Mouse (Mus musculus): ENCODE results near the gene Il2ra. TPM values are rescaled to one million over a fixed set of nuclear protein-coding genes. Genes with fewer than 3 reads are reported as not detected.
A peak's percentile ranks its signal among the peaks of the same experiment; 100 is the strongest.

Il2ra gene
- polyA plus RNA-seq, 1 experiment from 2014 or later: 0.23 TPM

DNA sequence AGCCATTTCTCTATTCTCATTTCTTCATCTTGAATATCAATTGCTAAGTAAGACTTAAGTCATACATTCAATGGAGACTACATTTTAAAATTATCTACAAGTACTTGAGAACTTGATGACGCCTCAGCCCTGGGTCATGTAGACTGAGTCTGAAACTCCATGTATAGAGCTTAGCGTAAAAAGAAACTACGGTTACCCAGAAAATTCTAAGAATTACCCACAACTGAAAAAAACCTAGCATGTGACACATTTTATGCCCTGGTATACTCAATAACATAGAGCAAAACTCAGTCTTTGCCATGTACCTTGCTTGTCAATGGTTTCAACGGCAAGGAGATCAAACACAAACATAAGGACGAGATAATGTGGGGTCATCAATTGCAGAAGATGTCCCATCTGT lies 16.7 kb upstream of the Il2ra start, which contains the start of gene Gm17490:
TSS of gene Gm17490 (minus strand) at position 375 of the 400 bp plus-strand sequence.
- H3K4me1 ChIP-seq (ENCODE audit: insufficient read depth): no peaks in the 10 kb centered on the region
- TF ChIP-seq EP300 (IDR thresholded peaks at IDR 0.05; ENCODE audit: low read depth) (no peak), CTCF (IDR thresholded peaks at IDR 0.05; ENCODE audit: low read depth) (no peak)
- WGBS (ENCODE audit: insufficient replicate concordance): 82% methylated on average over 5 of the region's 5 CpGs

DNA sequence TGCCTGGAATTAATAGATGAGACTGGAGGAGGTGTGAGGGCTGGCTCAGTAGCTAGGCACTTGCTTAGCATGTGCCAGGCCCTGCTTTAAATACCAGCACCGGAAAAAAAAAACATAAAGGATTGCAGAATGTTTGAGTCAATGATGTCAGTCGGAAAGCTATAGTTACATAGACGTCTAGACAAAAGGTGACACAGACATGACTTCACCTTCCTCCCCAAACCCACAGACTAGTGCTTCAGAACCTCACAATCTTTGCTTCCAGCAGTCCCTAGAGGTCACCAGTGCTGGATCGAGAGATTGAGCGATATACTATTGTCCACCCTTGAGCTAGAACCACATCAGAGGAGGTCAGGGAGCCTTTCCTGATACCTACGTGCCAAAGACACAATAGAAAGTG lies 7.6 kb upstream of the Il2ra start:
- Histone ChIP-seq H3K4me1 (ENCODE audit: insufficient read depth) (no peaks in the 10 kb centered on the region), H3K4me2 (ENCODE audit: low read depth, low read length) (no peak overlapping the region), H3K9ac (replicated peaks) (no peak overlapping the region), H3K27ac (ENCODE audit: low read depth) (peak overlapping the region; percentile 78), H3K4me3 (ENCODE audit: low read depth, low read length) (no peak overlapping the region), H3K9me3 (ENCODE audit: low read length) (no peaks in the 10 kb centered on the region), H3K27me3 (ENCODE audit: insufficient read depth, low read length) (no peaks in the 10 kb centered on the region), H3K36me3 (replicated peaks; ENCODE audit: insufficient read depth, low read length) (no peaks in the 10 kb centered on the region)
- ATAC-seq (no peak), DNase-seq (no peak)
- 81% methylated on average over 6 of the region's 6 CpGs for WGBS (ENCODE audit: insufficient replicate concordance)
- no peak for TF ChIP-seq CTCF (IDR thresholded peaks at IDR 0.05; ENCODE audit: low read depth)
- TF ChIP-seq EP300 (IDR thresholded peaks at IDR 0.05; ENCODE audit: low read depth): no peak

More for the DNA sequence above, 16.7 kb upstream of the Il2ra start, which contains the start of gene Gm17490:
- Histone ChIP-seq H3K4me2 (ENCODE audit: low read depth, low read length) (no peak within 1 kb of the TSS), H3K9ac (replicated peaks) (no peak within 1 kb of the TSS), H3K36me3 (replicated peaks; ENCODE audit: insufficient read depth, low read length) (no peaks in the 10 kb centered on the region), H3K27ac (ENCODE audit: low read depth) (no peak within 1 kb of the TSS), H3K4me3 (ENCODE audit: low read depth, low read length) (no peak within 1 kb of the TSS), H3K9me3 (ENCODE audit: low read length) (no peaks in the 10 kb centered on the region), H3K27me3 (ENCODE audit: insufficient read depth, low read length) (no peaks in the 10 kb centered on the region)
- ATAC-seq (no peak), DNase-seq (no peak)

DNA sequence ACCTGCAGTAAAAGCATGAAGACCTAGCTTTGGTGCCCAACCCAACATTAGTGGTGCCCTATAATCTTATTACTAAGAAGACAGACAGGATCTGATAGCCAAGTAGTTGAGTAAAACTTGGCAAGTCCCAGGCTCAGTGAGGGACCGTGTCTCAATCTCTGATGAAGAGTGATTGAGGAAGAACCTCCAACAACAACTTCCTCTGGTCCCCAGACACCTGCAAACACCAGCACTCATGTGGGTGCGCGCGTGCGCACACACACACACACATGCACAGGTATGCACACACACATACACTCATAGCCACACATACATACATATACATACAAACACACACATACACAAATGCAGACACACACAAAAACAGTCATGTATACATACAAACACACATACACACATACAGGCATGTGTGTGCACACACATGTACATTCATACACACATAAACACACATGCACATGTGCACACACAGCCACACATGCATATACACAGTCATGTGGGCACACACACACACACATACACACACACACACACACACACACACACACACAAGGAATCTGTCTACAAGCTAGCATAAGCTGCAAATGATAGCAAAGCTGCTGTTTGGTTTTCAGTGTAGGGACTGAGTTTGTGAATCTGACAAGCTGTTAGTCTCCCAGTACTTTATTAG lies 7.0 kb upstream of the Il2ra start:
- ATAC-seq: peak; percentile 10; the same call in 1 of the 2 replicates
- no peaks in the 10 kb centered on the region for H3K4me1 ChIP-seq (ENCODE audit: insufficient read depth)
- H3K36me3 ChIP-seq (replicated peaks; ENCODE audit: insufficient read depth, low read length): no peaks in the 10 kb centered on the region
- H3K4me3 ChIP-seq (ENCODE audit: low read depth, low read length): no peak overlapping the region
- H3K9ac ChIP-seq (replicated peaks): no peak overlapping the region
- DNase-seq: no peak
- H3K4me2 ChIP-seq (ENCODE audit: low read depth, low read length): no peak overlapping the region
- WGBS (ENCODE audit: insufficient replicate concordance): 79% methylated on average over 5 of the region's 5 CpGs
- no peaks in the 10 kb centered on the region for H3K27me3 ChIP-seq (ENCODE audit: insufficient read depth, low read length)
- no peaks in the 10 kb centered on the region for H3K9me3 ChIP-seq (ENCODE audit: low read length)
- no peak for TF ChIP-seq EP300 (IDR thresholded peaks at IDR 0.05; ENCODE audit: low read depth)
- TF ChIP-seq CTCF (IDR thresholded peaks at IDR 0.05; ENCODE audit: low read depth): no peak
- H3K27ac ChIP-seq (ENCODE audit: low read depth): peak overlapping the region; percentile 78

DNA sequence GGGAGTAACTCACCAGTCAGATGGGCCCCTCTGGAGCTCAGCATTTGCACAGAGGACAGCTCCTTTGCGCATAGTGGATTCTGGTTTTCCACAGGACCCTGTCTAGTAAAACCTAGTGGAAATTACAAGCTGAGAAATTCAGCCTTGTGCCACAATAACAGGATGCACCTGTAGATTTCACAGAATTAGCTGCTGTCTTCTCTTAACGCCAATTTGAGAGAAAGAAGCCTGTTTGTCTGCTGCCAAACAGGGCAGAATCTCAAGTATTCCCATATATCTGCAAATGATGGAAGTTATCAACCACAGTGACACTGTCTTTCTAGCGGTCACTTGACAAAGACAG lies 6.5 kb upstream of the Il2ra start:
- peak; percentile 27; the same call in 1 of the 2 replicates for ATAC-seq
- Histone ChIP-seq H3K9me3 (ENCODE audit: low read length) (no peaks in the 10 kb centered on the region), H3K9ac (replicated peaks) (no peak overlapping the region), H3K27ac (ENCODE audit: low read depth) (peak overlapping the region; percentile 78), H3K4me3 (ENCODE audit: low read depth, low read length) (no peak overlapping the region), H3K4me2 (ENCODE audit: low read depth, low read length) (no peak overlapping the region), H3K36me3 (replicated peaks; ENCODE audit: insufficient read depth, low read length) (no peaks in the 10 kb centered on the region), H3K4me1 (ENCODE audit: insufficient read depth) (no peaks in the 10 kb centered on the region), H3K27me3 (ENCODE audit: insufficient read depth, low read length) (no peaks in the 10 kb centered on the region)
- TF ChIP-seq EP300 (IDR thresholded peaks at IDR 0.05; ENCODE audit: low read depth): no peak
- TF ChIP-seq CTCF (IDR thresholded peaks at IDR 0.05; ENCODE audit: low read depth): no peak
- WGBS (ENCODE audit: insufficient replicate concordance): 64% methylated on average over 3 of the region's 3 CpGs
- no peak for DNase-seq

DNA sequence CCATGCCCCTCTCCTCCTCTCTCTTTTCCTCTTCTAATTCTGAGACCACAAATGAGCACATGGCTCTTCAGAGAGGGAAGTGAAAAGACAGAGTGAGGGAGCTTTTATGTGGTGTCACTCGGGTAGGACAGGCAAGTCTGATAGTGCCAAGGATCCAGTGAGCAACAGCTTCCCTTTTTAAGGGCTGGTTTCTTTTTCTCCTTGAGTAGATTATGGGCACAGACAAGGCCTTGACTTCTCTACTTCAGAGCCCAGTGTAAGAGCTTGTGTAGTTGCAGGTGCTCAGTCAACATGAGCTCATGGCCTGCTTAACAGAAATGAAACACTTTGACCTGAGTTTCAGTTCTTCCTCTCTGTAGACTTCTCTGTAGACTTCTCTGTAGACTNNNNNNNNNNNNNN lies 5.5 kb upstream of the Il2ra start:
- peak; percentile 15 for DNase-seq
- Histone ChIP-seq H3K9me3 (ENCODE audit: low read length) (no peaks in the 10 kb centered on the region), H3K4me3 (ENCODE audit: low read depth, low read length) (no peak overlapping the region), H3K27me3 (ENCODE audit: insufficient read depth, low read length) (no peaks in the 10 kb centered on the region), H3K36me3 (replicated peaks; ENCODE audit: insufficient read depth, low read length) (no peaks in the 10 kb centered on the region), H3K4me2 (ENCODE audit: low read depth, low read length) (no peak overlapping the region), H3K9ac (replicated peaks) (no peak overlapping the region), H3K4me1 (ENCODE audit: insufficient read depth) (no peaks in the 10 kb centered on the region), H3K27ac (ENCODE audit: low read depth) (peak overlapping the region; percentile 78)
- ATAC-seq: peak; percentile 72
- WGBS (ENCODE audit: insufficient replicate concordance): 20% methylated on average over 1 of the region's 1 CpGs
- TF ChIP-seq EP300 (IDR thresholded peaks at IDR 0.05; ENCODE audit: low read depth): no peak
- no peak for TF ChIP-seq CTCF (IDR thresholded peaks at IDR 0.05; ENCODE audit: low read depth)

DNA sequence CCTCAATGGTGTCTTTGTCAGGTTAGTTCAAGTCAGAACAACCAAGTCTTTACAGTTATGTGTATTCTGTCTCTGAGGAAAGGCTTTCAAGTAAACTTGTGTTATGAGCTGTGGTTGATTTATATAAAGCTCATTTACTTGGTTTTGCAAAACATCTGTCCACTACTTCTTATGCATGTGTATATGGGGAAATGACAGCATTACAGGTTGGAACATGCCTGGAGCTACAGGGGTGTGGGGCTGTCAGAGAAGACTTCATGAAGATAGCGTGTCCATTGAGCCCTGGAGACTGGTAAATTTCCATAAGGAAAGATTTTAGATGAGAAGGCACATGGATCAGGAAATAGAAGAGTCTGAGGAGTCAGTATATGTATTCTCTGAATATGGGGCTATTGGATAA lies 1.4 kb downstream of the Il2ra start:
- no peak overlapping the region for H3K4me2 ChIP-seq (ENCODE audit: low read depth, low read length)
- no peaks in the 10 kb centered on the region for H3K27me3 ChIP-seq (ENCODE audit: insufficient read depth, low read length)
- no peak overlapping the region for H3K9ac ChIP-seq (replicated peaks)
- H3K36me3 ChIP-seq (replicated peaks; ENCODE audit: insufficient read depth, low read length): no peaks in the 10 kb centered on the region
- ATAC-seq: no peak
- DNase-seq: no peak
- no peaks in the 10 kb centered on the region for H3K4me1 ChIP-seq (ENCODE audit: insufficient read depth)
- H3K4me3 ChIP-seq (ENCODE audit: low read depth, low read length): no peak overlapping the region
- H3K9me3 ChIP-seq (ENCODE audit: low read length): no peaks in the 10 kb centered on the region
- no peak overlapping the region for H3K27ac ChIP-seq (ENCODE audit: low read depth)
- 71% methylated on average over 1 of the region's 1 CpGs for WGBS (ENCODE audit: insufficient replicate concordance)
- TF ChIP-seq EP300 (IDR thresholded peaks at IDR 0.05; ENCODE audit: low read depth) (no peak), CTCF (IDR thresholded peaks at IDR 0.05; ENCODE audit: low read depth) (no peak)
